Mouse (Mus musculus): ENCODE results near the gene Nr1d1. TPM values are rescaled to one million over a fixed set of nuclear protein-coding genes. Genes with fewer than 3 reads are reported as not detected.

Gene Nr1d1
- total and polyA plus RNA-seq, 3 experiments, result 0.17 to 1.4 (median 0.25) TPM

GRCm38 (mm10) chr11:98766346-98766745, 8.8 kb downstream of the Nr1d1 start:
- Histone ChIP-seq H3K9ac (ENCODE audit: insufficient read depth, low read depth) (no peak overlapping the region), H3K9me3 (replicated peaks; ENCODE audit: low read length) (no peaks in the 10 kb centered on the region), H3K27ac (ENCODE audit: insufficient read depth, low read depth) (no peak overlapping the region), H3K4me1 (ENCODE audit: control insufficient read depth in 1 of 2, insufficient read depth in 2 of 2) (peaks cover 16 to 30% of the 10 kb centered on the region in 2 experiments), H3K4me3 (replicated peaks in 1 of 3; ENCODE audit: low read depth in 2 of 3, low read length in 2 of 3, poor library complexity in 1 of 3) (no peak overlapping the region), H3K79me2 (replicated peaks; ENCODE audit: control insufficient read depth, extremely low read depth, insufficient read depth, poor library complexity, severe bottlenecking) (no peaks in the 10 kb centered on the region), H3K4me2 (ENCODE audit: insufficient read depth, low read depth, poor library complexity, severe bottlenecking) (no peak overlapping the region), H3K36me3 (replicated peaks in 1 of 2; ENCODE audit: control insufficient read depth in 1 of 2, insufficient read depth in 1 of 2, low read length in 1 of 2) (peaks cover 0 to 16% of the 10 kb centered on the region in 2 experiments), H3K27me3 (replicated peaks) (no peaks in the 10 kb centered on the region)
- dilution Hi-C loops (cut with MboI; ENCODE audit: extremely low pct_ligation_motif_present, extremely low pct_unique_long_range_greater_than_20kb, low sequenced_read_pairs), result no loop called here
- in situ Hi-C loops (cut with MboI; ENCODE audit: low pct_ligation_motif_present, low pct_unique_long_range_greater_than_20kb, low sequenced_read_pairs), result no loop called here
- TF ChIP-seq ELF1 (IDR thresholded peaks at IDR 0.05; ENCODE audit: low read depth, low read length) (no peak), CTCF (conservative IDR thresholded peaks at IDR 0.05 in 1 of 2, IDR thresholded peaks at IDR 0.05 in 1 of 2; ENCODE audit: low read depth in 2 of 2, low read length in 2 of 2) (no peak), GABPA (IDR thresholded peaks at IDR 0.05; ENCODE audit: insufficient replicate concordance, low read depth, low read length) (no peak), MYC (IDR thresholded peaks at IDR 0.05; ENCODE audit: low read depth, low read length) (no peak), SIN3A (IDR thresholded peaks at IDR 0.05; ENCODE audit: low read length) (no peak)
- DNase-seq (ENCODE audit: extremely low read depth), result no peak

- Histone ChIP-seq H3K9me3 (replicated peaks; ENCODE audit: low read length) (no peaks in the 10 kb centered on the region), H3K27me3 (replicated peaks) (no peaks in the 10 kb centered on the region), H3K79me2 (replicated peaks; ENCODE audit: control insufficient read depth, extremely low read depth, insufficient read depth, poor library complexity, severe bottlenecking) (no peaks in the 10 kb centered on the region), H3K4me3 (replicated peaks in 1 of 3; ENCODE audit: low read depth in 2 of 3, low read length in 2 of 3, poor library complexity in 1 of 3) (no peak overlapping the region), H3K27ac (ENCODE audit: insufficient read depth, low read depth) (no peak overlapping the region), H3K4me1 (ENCODE audit: control insufficient read depth in 1 of 2, insufficient read depth in 2 of 2) (peaks cover 16 to 32% of the 10 kb centered on the region in 2 experiments), H3K9ac (ENCODE audit: insufficient read depth, low read depth) (no peak overlapping the region), H3K4me2 (ENCODE audit: insufficient read depth, low read depth, poor library complexity, severe bottlenecking) (no peak overlapping the region), H3K36me3 (replicated peaks in 1 of 2; ENCODE audit: control insufficient read depth in 1 of 2, insufficient read depth in 1 of 2, low read length in 1 of 2) (peaks cover 0 to 16% of the 10 kb centered on the region in 2 experiments)
- no peak for TF ChIP-seq HCFC1 (IDR thresholded peaks at IDR 0.05; ENCODE audit: low read depth, low read length)
- TF ChIP-seq POLR2AphosphoS2 (IDR thresholded peaks at IDR 0.05; ENCODE audit: low read depth, low read length), result no peak
- TF ChIP-seq MXI1 (IDR thresholded peaks at IDR 0.05; ENCODE audit: low read depth, low read length), result no peak
- TF ChIP-seq EP300 (IDR thresholded peaks at IDR 0.05; ENCODE audit: low read length), result no peak
- no peak for TF ChIP-seq MEF2A (IDR thresholded peaks at IDR 0.05; ENCODE audit: borderline replicate concordance, low read depth, low read length)
- TF ChIP-seq IRF4 (IDR thresholded peaks at IDR 0.05; ENCODE audit: low read depth, low read length), result no peak
- TF ChIP-seq SIN3A (IDR thresholded peaks at IDR 0.05; ENCODE audit: low read length), result no peak
- no peak for TF ChIP-seq RAD21 (IDR thresholded peaks at IDR 0.05; ENCODE audit: low read depth, low read length)
- no peak for TF ChIP-seq ZC3H11A (IDR thresholded peaks at IDR 0.05; ENCODE audit: low read depth, low read length)
- TF ChIP-seq GABPA (IDR thresholded peaks at IDR 0.05; ENCODE audit: insufficient replicate concordance, low read depth, low read length), result no peak
- no peak for TF ChIP-seq NELFE (IDR thresholded peaks at IDR 0.05; ENCODE audit: low read depth, low read length)
- no peak for DNase-seq (ENCODE audit: extremely low read depth)
- dilution Hi-C loops (cut with MboI; ENCODE audit: extremely low pct_ligation_motif_present, extremely low pct_unique_long_range_greater_than_20kb, low sequenced_read_pairs), result no loop called here
- in situ Hi-C loops (cut with MboI; ENCODE audit: low pct_ligation_motif_present, low pct_unique_long_range_greater_than_20kb, low sequenced_read_pairs), result no loop called here
Observed at GRCm38 (mm10) chr11:98765421-98766309, 9.5 kb downstream of the Nr1d1 start.
